Mouse (Mus musculus) right cerebral cortex, postnatal 4 days (tissue): ENCODE measurements around the gene Arhgap28.
"Not testable (repeated sequence)": the region's sequence is repeated elsewhere in the genome, so short reads cannot be mapped to it uniquely, and the experiment has no call there.

ENCODE experiments used
- DNase-seq: peaks from one replicate; pipeline ENCODE4 v3.0.0-alpha.2; 2022

The Arhgap28 gene

GRCm38 (mm10) chr17:67866541-67867241 is 137.2 kb downstream of the Arhgap28 start:
- no peak for DNase-seq

GRCm38 (mm10) chr17:67866026-67866425 is 137.9 kb downstream of the Arhgap28 start:
- no peak for DNase-seq

GRCm38 (mm10) chr17:67864912-67865311 is 139.0 kb downstream of the Arhgap28 start:
- DNase-seq, result no peak

- no peak for DNase-seq
These were observed 139.6 kb downstream of the Arhgap28 start for GRCm38 (mm10) chr17:67864363-67864762.

GRCm38 (mm10) chr17:67861744-67862535 is 142.0 kb downstream of the Arhgap28 start:
- peak; percentile 74 for DNase-seq

- no peak for DNase-seq
These were observed 142.8 kb downstream of the Arhgap28 start for GRCm38 (mm10) chr17:67861080-67861630.

GRCm38 (mm10) chr17:67841494-67841893 is 162.4 kb downstream of the Arhgap28 start:
- DNase-seq, result not testable (repeated sequence)

- DNase-seq, result no peak
These were observed 165.0 kb downstream of the Arhgap28 start for GRCm38 (mm10) chr17:67838948-67839347.

- peak; percentile 80 for DNase-seq
These were observed 166.4 kb downstream of the Arhgap28 start for GRCm38 (mm10) chr17:67837351-67838090.

- no peak for DNase-seq
These were observed 167.6 kb downstream of the Arhgap28 start for GRCm38 (mm10) chr17:67836146-67836895.

GRCm38 (mm10) chr17:67827431-67827830 is 176.5 kb downstream of the Arhgap28 start:
- no peak for DNase-seq

GRCm38 (mm10) chr17:67816916-67817315 is 187.0 kb downstream of the Arhgap28 start:
- no peak for DNase-seq

GRCm38 (mm10) chr17:67815720-67816119 is 188.2 kb downstream of the Arhgap28 start:
- DNase-seq, result no peak

- DNase-seq, result no peak
These were observed 190.3 kb downstream of the Arhgap28 start for GRCm38 (mm10) chr17:67813666-67814065.

- DNase-seq, result no peak
These were observed 194.7 kb downstream of the Arhgap28 start for GRCm38 (mm10) chr17:67809171-67809570.
